18 mouse cellular contexts compared by ENCODE assay signal in genomic region chr10:35229540-35229939, GRCm38 (mm10).
"Had no signal": no experiment of that assay in that cellular context is flagged by ENCODE, and none has a peak within 500 bp of the region (broad histone marks: within the 10 kb centered on the region; RNA-seq: fewer than 3 reads in every experiment).

No protein-coding gene starts in this region.

- H3K4me2 ChIP-seq: lung, embryonic 14.5 days; midbrain, embryonic 12.5 days; neural tube, embryonic 13.5 days; neural tube, embryonic 15.5 days; stomach, embryonic 15.5 days had no signal

- H3K9ac ChIP-seq: lung, embryonic 14.5 days; midbrain, embryonic 12.5 days; neural tube, embryonic 13.5 days; neural tube, embryonic 15.5 days; stomach, embryonic 15.5 days had no signal

- H3K36me3 ChIP-seq: midbrain, embryonic 10.5 days; midbrain, embryonic 12.5 days; neural tube, embryonic 13.5 days; neural tube, embryonic 15.5 days; stomach, embryonic 15.5 days had no signal

- H3K4me3 ChIP-seq: midbrain, embryonic 10.5 days; midbrain, embryonic 12.5 days; myocyte; neural tube, embryonic 13.5 days; neural tube, embryonic 15.5 days; stomach, embryonic 15.5 days had no signal

- DNase-seq: lung, adult 18-20 months; lung, embryonic 14.5 days; lung, postnatal 10 days; lung, postnatal 4 days; midbrain, embryonic 14.5 days; retina, postnatal 1 day; right cerebral cortex, adult 18-20 months; thymus, adult 18-20 months; thymus, postnatal 14 days; thymus, postnatal 36 days had no signal

- H3K9me3 ChIP-seq: neural tube, embryonic 15.5 days; stomach, embryonic 15.5 days had no signal

- H3K27me3 ChIP-seq: midbrain, embryonic 12.5 days; neural tube, embryonic 13.5 days; neural tube, embryonic 15.5 days; stomach, embryonic 15.5 days had no signal

- ATAC-seq: midbrain, embryonic 16.5 days had no signal

- H3K4me1 ChIP-seq: midbrain, embryonic 10.5 days; midbrain, embryonic 12.5 days; neural tube, embryonic 13.5 days; neural tube, embryonic 15.5 days; stomach, embryonic 15.5 days had no signal

- H3K27ac ChIP-seq: midbrain, embryonic 10.5 days; midbrain, embryonic 12.5 days; neural tube, embryonic 15.5 days; stomach, embryonic 15.5 days; stomach, postnatal 0 days had no signal
